Mouse (Mus musculus) telencephalon, adult 2 months (tissue): ENCODE measurements around the gene Picalm.

Experiments used
- DNase-seq: peaks from one replicate; pipeline ENCODE4 v3.0.0-alpha.2; 2011; ENCODE audit warnings: low read depth, low spot score

The Picalm gene

GRCm38 (mm10) chr7:90129732-90130392 lies at the start of gene Picalm:
Picalm (plus strand) TSS chr7:90130213.
- peak; percentile 90 for DNase-seq

- DNase-seq: no peak
These were observed 46.2 kb upstream of the Picalm start for GRCm38 (mm10) chr7:90083799-90084198.

GRCm38 (mm10) chr7:90084531-90084930 lies 45.5 kb upstream of the Picalm start:
- no peak for DNase-seq

GRCm38 (mm10) chr7:90085713-90086112 lies 44.3 kb upstream of the Picalm start:
- no peak for DNase-seq

- no peak for DNase-seq
These were observed 43.2 kb upstream of the Picalm start for GRCm38 (mm10) chr7:90086821-90087220.

- DNase-seq: no peak
These were observed 39.0 kb upstream of the Picalm start for GRCm38 (mm10) chr7:90090996-90091395.

GRCm38 (mm10) chr7:90091756-90092155 lies 38.3 kb upstream of the Picalm start:
- no peak for DNase-seq

GRCm38 (mm10) chr7:90092452-90093450 lies 37.3 kb upstream of the Picalm start:
- DNase-seq: no peak

- no peak for DNase-seq
These were observed 34.9 kb upstream of the Picalm start for GRCm38 (mm10) chr7:90095097-90095496.

- no peak for DNase-seq
These were observed 34.1 kb upstream of the Picalm start for GRCm38 (mm10) chr7:90095766-90096372.

GRCm38 (mm10) chr7:90096609-90097008 lies 33.4 kb upstream of the Picalm start:
- DNase-seq: no peak

GRCm38 (mm10) chr7:90098253-90098652 lies 31.8 kb upstream of the Picalm start:
- no peak for DNase-seq

- no peak for DNase-seq
These were observed 30.8 kb upstream of the Picalm start for GRCm38 (mm10) chr7:90099248-90099647.

- no peak for DNase-seq
These were observed 29.3 kb upstream of the Picalm start for GRCm38 (mm10) chr7:90100614-90101160.

- no peak for DNase-seq
These were observed 13.9 kb upstream of the Picalm start for GRCm38 (mm10) chr7:90116100-90116499.

- DNase-seq: no peak
These were observed 9.9 kb upstream of the Picalm start for GRCm38 (mm10) chr7:90120106-90120505.

- DNase-seq: no peak
These were observed 5.0 kb upstream of the Picalm start for GRCm38 (mm10) chr7:90124991-90125390.

- peak; percentile 42 for DNase-seq
These were observed 1.3 kb upstream of the Picalm start for GRCm38 (mm10) chr7:90128631-90129200.

GRCm38 (mm10) chr7:90129271-90129731 lies 712 bp upstream of the Picalm start:
- peak; percentile 62 for DNase-seq

- no peak for DNase-seq
These were observed 725 bp downstream of the Picalm start for GRCm38 (mm10) chr7:90130501-90131375.

GRCm38 (mm10) chr7:90131376-90131651 lies 1.3 kb downstream of the Picalm start:
- DNase-seq: no peak
